Mouse (Mus musculus): ENCODE measurements around the gene Cpeb2. TPM values are rescaled to one million over a fixed set of nuclear protein-coding genes. Genes with fewer than 3 reads are reported as not detected.

The Cpeb2 gene
- total and polyA plus RNA-seq, 3 experiments: 6.5 to 28.2 (median 18.8) TPM

DNA sequence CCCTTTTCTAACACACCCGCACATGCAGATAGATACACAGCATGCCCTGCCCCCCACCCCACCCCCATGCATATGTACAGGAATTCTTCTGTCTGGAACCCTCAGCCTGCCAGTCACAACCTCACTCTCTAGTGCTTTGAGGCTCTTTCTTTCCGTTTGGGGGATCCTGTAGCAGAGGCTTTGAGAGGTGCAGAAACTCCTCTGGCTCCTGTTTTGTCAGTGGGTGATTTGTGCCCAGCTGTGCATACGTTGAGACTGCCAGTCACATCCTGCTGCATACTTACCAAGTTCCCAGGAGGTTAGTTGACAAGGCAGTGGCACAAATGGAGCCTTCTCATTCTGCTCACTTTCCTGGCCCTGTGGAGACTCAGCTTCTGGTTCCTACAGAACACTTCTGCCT, 68.0 kb downstream of the Cpeb2 start:
- no peaks in the 10 kb centered on the region for H3K79me2 ChIP-seq (replicated peaks; ENCODE audit: control insufficient read depth, insufficient read depth, low read length)
- no peak for TF ChIP-seq CTCF (IDR thresholded peaks at IDR 0.05)
- TF ChIP-seq EP300 (IDR thresholded peaks at IDR 0.05; ENCODE audit: insufficient read depth, low read depth, low read length): no peak
- no peak for TF ChIP-seq POLR2A (IDR thresholded peaks at IDR 0.05; ENCODE audit: insufficient read depth, low read depth, low read length)
- WGBS: 47% methylated on average over 3 of the region's 3 CpGs
- intact Hi-C loops (cut with DNase I): no loop called here
- no peaks in the 10 kb centered on the region for H3K27me3 ChIP-seq (ENCODE audit: control insufficient read depth, insufficient read depth, low read length)
- no peak for DNase-seq
- H3K4me3 ChIP-seq: no peak overlapping the region
- H3K27ac ChIP-seq: no peak overlapping the region
- no peak overlapping the region for H3K9ac ChIP-seq (ENCODE audit: low read depth, low read length)
- peaks cover 3% of the 10 kb centered on the region for H3K36me3 ChIP-seq (ENCODE audit: control insufficient read depth, insufficient read depth, low read length)
- no peaks in the 10 kb centered on the region for H3K4me1 ChIP-seq (ENCODE audit: control insufficient read depth, insufficient read depth, low read length)

DNA sequence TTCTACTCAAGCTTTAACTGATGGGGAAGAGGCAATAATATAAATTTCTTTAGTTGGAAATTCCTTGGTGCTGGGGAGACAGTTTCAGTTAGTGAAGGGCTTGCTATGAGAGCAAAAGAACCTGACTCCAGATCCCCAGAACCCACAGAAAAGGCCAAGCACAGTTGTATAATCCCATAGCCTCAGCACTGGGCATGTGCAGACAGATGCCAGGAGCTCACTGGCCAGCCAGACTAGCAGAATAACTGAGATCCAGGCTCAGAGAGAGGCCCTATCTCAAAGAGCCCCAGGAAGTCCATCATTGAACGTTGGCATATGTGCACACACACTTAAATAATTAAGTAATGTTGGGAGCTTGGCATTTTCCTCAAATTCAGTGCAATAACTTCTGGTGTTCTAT, 70.5 kb downstream of the Cpeb2 start:
- no peak for TF ChIP-seq EP300 (IDR thresholded peaks at IDR 0.05; ENCODE audit: insufficient read depth, low read depth, low read length)
- no peak for TF ChIP-seq CTCF (IDR thresholded peaks at IDR 0.05)
- TF ChIP-seq POLR2A (IDR thresholded peaks at IDR 0.05; ENCODE audit: insufficient read depth, low read depth, low read length): no peak
- WGBS: 19% methylated on average over 1 of the region's 1 CpGs
- Histone ChIP-seq H3K9ac (ENCODE audit: low read depth, low read length) (no peak overlapping the region), H3K4me1 (ENCODE audit: control insufficient read depth, insufficient read depth, low read length) (no peaks in the 10 kb centered on the region), H3K27ac (no peak overlapping the region), H3K79me2 (replicated peaks; ENCODE audit: control insufficient read depth, insufficient read depth, low read length) (no peaks in the 10 kb centered on the region), H3K27me3 (ENCODE audit: control insufficient read depth, insufficient read depth, low read length) (no peaks in the 10 kb centered on the region), H3K36me3 (ENCODE audit: control insufficient read depth, insufficient read depth, low read length) (no peaks in the 10 kb centered on the region), H3K4me3 (no peak overlapping the region)
- peak in 1 of 2 experiments; percentile 10 for DNase-seq
- intact Hi-C loops (cut with DNase I): no loop called here

DNA sequence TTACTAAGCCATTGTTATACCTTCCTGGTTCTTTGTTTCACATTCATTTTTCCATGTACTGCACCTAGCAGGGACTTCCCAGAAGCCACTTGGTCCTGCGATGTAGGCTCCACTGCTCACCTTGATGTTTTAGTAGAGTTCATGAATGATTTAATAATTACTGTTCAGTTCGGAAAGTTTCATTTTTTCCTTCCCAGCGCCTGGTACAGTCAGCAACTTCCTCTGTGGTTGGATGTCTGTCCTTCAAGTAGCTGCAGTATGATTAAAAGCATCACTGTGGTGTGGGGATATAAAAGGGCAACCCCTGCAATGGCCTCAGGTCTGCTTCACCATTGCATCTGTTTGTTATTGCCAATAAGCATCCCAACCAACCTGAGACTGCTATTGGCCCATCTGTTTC, 72.5 kb downstream of the Cpeb2 start:
- Histone ChIP-seq H3K9ac (ENCODE audit: low read depth, low read length) (no peak overlapping the region), H3K27ac (no peak overlapping the region), H3K4me1 (ENCODE audit: control insufficient read depth, insufficient read depth, low read length) (no peaks in the 10 kb centered on the region), H3K79me2 (replicated peaks; ENCODE audit: control insufficient read depth, insufficient read depth, low read length) (no peaks in the 10 kb centered on the region), H3K4me3 (no peak overlapping the region), H3K36me3 (ENCODE audit: control insufficient read depth, insufficient read depth, low read length) (no peaks in the 10 kb centered on the region), H3K27me3 (ENCODE audit: control insufficient read depth, insufficient read depth, low read length) (no peaks in the 10 kb centered on the region)
- DNase-seq: no peak
- no peak for TF ChIP-seq EP300 (IDR thresholded peaks at IDR 0.05; ENCODE audit: insufficient read depth, low read depth, low read length)
- no peak for TF ChIP-seq CTCF (IDR thresholded peaks at IDR 0.05)
- TF ChIP-seq POLR2A (IDR thresholded peaks at IDR 0.05; ENCODE audit: insufficient read depth, low read depth, low read length): no peak
- intact Hi-C loops (cut with DNase I): no loop called here
- WGBS: 80% methylated on average over 3 of the region's 3 CpGs

DNA sequence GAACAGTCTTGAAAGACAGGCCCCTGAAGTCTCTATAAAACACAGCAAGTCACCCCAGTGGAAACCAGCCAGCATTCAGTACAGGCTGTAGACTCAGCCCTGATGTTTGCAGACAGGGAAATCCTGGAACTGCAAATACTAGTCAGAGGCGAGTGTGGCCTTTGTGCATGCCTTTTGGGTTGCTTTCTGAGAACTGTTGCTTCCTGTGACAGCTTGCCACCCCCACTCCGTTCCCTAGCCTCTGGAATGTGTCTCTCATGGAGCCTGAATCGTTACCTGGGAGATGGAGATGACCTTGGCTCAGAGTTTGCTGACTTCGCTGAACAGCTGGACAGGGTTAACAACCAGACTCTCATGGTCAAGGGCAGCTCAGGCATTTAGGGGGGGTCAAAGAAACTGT, 77.0 kb downstream of the Cpeb2 start:
- DNase-seq: no peak
- Histone ChIP-seq H3K27ac (no peak overlapping the region), H3K9ac (ENCODE audit: low read depth, low read length) (no peak overlapping the region), H3K27me3 (ENCODE audit: control insufficient read depth, insufficient read depth, low read length) (no peaks in the 10 kb centered on the region), H3K36me3 (ENCODE audit: control insufficient read depth, insufficient read depth, low read length) (no peaks in the 10 kb centered on the region), H3K4me3 (no peak overlapping the region), H3K79me2 (replicated peaks; ENCODE audit: control insufficient read depth, insufficient read depth, low read length) (no peaks in the 10 kb centered on the region), H3K4me1 (ENCODE audit: control insufficient read depth, insufficient read depth, low read length) (no peaks in the 10 kb centered on the region)
- TF ChIP-seq POLR2A (IDR thresholded peaks at IDR 0.05; ENCODE audit: insufficient read depth, low read depth, low read length): no peak
- no peak for TF ChIP-seq CTCF (IDR thresholded peaks at IDR 0.05)
- TF ChIP-seq EP300 (IDR thresholded peaks at IDR 0.05; ENCODE audit: insufficient read depth, low read depth, low read length): no peak
- WGBS: 27% methylated on average over 4 of the region's 4 CpGs
- intact Hi-C loops (cut with DNase I): no loop called here

DNA sequence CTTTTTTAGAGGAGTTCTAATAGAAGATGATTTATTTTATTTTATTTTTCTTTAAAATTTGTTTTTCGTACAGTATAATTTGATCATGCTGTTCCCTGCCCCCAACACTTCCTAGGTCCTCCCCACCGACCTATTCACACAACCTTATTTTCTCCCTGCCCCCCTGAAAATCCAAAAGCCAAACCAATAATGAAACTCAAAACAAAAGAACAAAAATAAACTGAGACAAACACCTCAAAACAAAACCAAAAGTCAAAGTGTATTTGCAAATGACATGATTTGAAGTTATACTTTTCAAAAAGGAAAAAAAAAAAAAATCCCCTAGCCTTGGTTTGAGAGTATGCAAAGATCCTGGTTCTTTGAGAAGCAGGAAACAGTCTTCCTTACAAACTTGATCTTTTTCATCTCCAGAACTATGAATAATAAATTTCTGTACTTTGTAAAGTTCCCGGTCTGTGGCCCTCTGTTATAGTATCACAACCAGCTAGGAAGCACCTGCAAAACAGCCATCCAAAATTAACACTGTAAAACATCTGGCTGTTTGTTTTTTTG, 91.4 kb downstream of the Cpeb2 start:
- no peak overlapping the region for H3K27ac ChIP-seq
- WGBS: 80% methylated on average over 3 of the region's 3 CpGs
- no peaks in the 10 kb centered on the region for H3K27me3 ChIP-seq (ENCODE audit: control insufficient read depth, insufficient read depth, low read length)
- DNase-seq: no peak
- intact Hi-C loops (cut with DNase I): no loop called here
- H3K4me1 ChIP-seq (ENCODE audit: control insufficient read depth, insufficient read depth, low read length): no peaks in the 10 kb centered on the region; the same call in 1 of the 2 replicates
- no peak overlapping the region for H3K9ac ChIP-seq (ENCODE audit: low read depth, low read length)
- no peaks in the 10 kb centered on the region for H3K79me2 ChIP-seq (replicated peaks; ENCODE audit: control insufficient read depth, insufficient read depth, low read length)
- TF ChIP-seq POLR2A (IDR thresholded peaks at IDR 0.05; ENCODE audit: insufficient read depth, low read depth, low read length): no peak
- H3K4me3 ChIP-seq: no peak overlapping the region
- H3K36me3 ChIP-seq (ENCODE audit: control insufficient read depth, insufficient read depth, low read length): no peaks in the 10 kb centered on the region

DNA sequence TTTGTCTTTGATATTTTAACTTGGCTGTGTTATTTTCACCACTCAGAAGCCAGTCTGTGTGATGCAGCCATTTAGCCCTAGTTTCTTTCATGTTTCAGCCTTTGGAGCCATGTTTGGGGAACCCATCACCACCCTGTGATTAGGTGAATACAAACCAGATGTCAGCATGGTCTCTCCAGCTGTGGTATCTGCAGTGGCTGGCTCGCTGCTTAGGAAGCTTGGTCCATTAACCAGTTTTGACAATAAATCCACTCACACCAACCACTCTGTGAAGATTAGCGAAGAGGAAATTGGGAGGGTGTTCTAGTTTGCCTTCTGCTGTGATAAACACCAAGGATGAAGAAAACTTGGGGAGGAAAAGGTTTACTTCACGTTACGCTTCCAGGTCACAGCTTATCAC, 92.6 kb downstream of the Cpeb2 start:
- Histone ChIP-seq H3K9ac (ENCODE audit: low read depth, low read length) (no peak overlapping the region), H3K4me1 (ENCODE audit: control insufficient read depth, insufficient read depth, low read length) (no peaks in the 10 kb centered on the region; the same call in 1 of the 2 replicates), H3K4me3 (no peak overlapping the region), H3K36me3 (ENCODE audit: control insufficient read depth, insufficient read depth, low read length) (no peaks in the 10 kb centered on the region), H3K27ac (no peak overlapping the region), H3K79me2 (replicated peaks; ENCODE audit: control insufficient read depth, insufficient read depth, low read length) (no peaks in the 10 kb centered on the region), H3K27me3 (ENCODE audit: control insufficient read depth, insufficient read depth, low read length) (no peaks in the 10 kb centered on the region)
- no peak for DNase-seq
- 55% methylated on average over 4 of the region's 4 CpGs for WGBS
- intact Hi-C loops (cut with DNase I): no loop called here
- TF ChIP-seq EP300 (IDR thresholded peaks at IDR 0.05; ENCODE audit: insufficient read depth, low read depth, low read length) (no peak), POLR2A (IDR thresholded peaks at IDR 0.05; ENCODE audit: insufficient read depth, low read depth, low read length) (no peak)

All from heart, adult 2 months (tissue).